Mouse (Mus musculus): ENCODE results near the gene Tmod3.

Gene Tmod3

GRCm38 (mm10) chr9:75559512-75560012 lies at the start of gene Tmod3:
Tmod3 (minus strand) TSS chr9:75559657.
- DNase-seq (ENCODE audit: low spot score in 2 of 2), result peak; percentile 93 to 95

GRCm38 (mm10) chr9:75607496-75607895 lies 48.0 kb upstream of the Tmod3 start:
- DNase-seq (ENCODE audit: low spot score in 2 of 2), result no peak

GRCm38 (mm10) chr9:75601510-75601909 lies 42.1 kb upstream of the Tmod3 start:
- no peak for DNase-seq (ENCODE audit: low spot score in 2 of 2)

GRCm38 (mm10) chr9:75600166-75600934 lies 40.9 kb upstream of the Tmod3 start:
- no peak for DNase-seq (ENCODE audit: low spot score in 2 of 2)

GRCm38 (mm10) chr9:75599191-75599841 lies 39.9 kb upstream of the Tmod3 start:
- no peak for DNase-seq (ENCODE audit: low spot score in 2 of 2)

GRCm38 (mm10) chr9:75597596-75597995 lies 38.1 kb upstream of the Tmod3 start:
- no peak for DNase-seq (ENCODE audit: low spot score in 2 of 2)

- no peak for DNase-seq (ENCODE audit: low spot score in 2 of 2)
Measured at GRCm38 (mm10) chr9:75597036-75597435, 37.6 kb upstream of the Tmod3 start.

- DNase-seq (ENCODE audit: low spot score in 2 of 2), result no peak
Measured at GRCm38 (mm10) chr9:75593481-75593880, 34.0 kb upstream of the Tmod3 start.

- no peak for DNase-seq (ENCODE audit: low spot score in 2 of 2)
Measured at GRCm38 (mm10) chr9:75589850-75590790, 30.7 kb upstream of the Tmod3 start.

- peak; percentile 43 for DNase-seq (ENCODE audit: low spot score in 2 of 2)
Measured at GRCm38 (mm10) chr9:75581694-75582350, 22.4 kb upstream of the Tmod3 start.

GRCm38 (mm10) chr9:75579321-75579720 lies 19.9 kb upstream of the Tmod3 start:
- peak; percentile 33 to 55 for DNase-seq (ENCODE audit: low spot score in 2 of 2)

- DNase-seq (ENCODE audit: low spot score in 2 of 2), result no peak
Measured at GRCm38 (mm10) chr9:75571036-75571942, 11.8 kb upstream of the Tmod3 start.

- no peak for DNase-seq (ENCODE audit: low spot score in 2 of 2)
Measured at GRCm38 (mm10) chr9:75568399-75568798, 8.9 kb upstream of the Tmod3 start.

- DNase-seq (ENCODE audit: low spot score in 2 of 2), result no peak
Measured at GRCm38 (mm10) chr9:75564892-75565291, 5.4 kb upstream of the Tmod3 start.

- DNase-seq (ENCODE audit: low spot score in 2 of 2), result no peak
Measured at GRCm38 (mm10) chr9:75563622-75564021, 4.2 kb upstream of the Tmod3 start.

GRCm38 (mm10) chr9:75563176-75563575 lies 3.7 kb upstream of the Tmod3 start:
- no peak for DNase-seq (ENCODE audit: low spot score in 2 of 2)

GRCm38 (mm10) chr9:75561040-75561669 lies 1.7 kb upstream of the Tmod3 start:
- DNase-seq (ENCODE audit: low spot score in 2 of 2), result peak in 1 of 2 experiments; percentile 34

- no peak for DNase-seq (ENCODE audit: low spot score in 2 of 2)
Measured at GRCm38 (mm10) chr9:75560353-75560752, 896 bp upstream of the Tmod3 start.

- DNase-seq (ENCODE audit: low spot score in 2 of 2), result peak; percentile 68 to 80
Measured at GRCm38 (mm10) chr9:75558812-75559511, 495 bp downstream of the Tmod3 start.

Measured in heart, adult 9 months (tissue).